Mouse (Mus musculus): Measurements from ENCODE around the gene Slc6a5. TPM values are rescaled to one million over a fixed set of nuclear protein-coding genes. Genes with fewer than 3 reads are reported as not detected.
A peak's percentile ranks its signal among the peaks of the same experiment; 100 is the strongest.

Slc6a5 gene
- polyA plus RNA-seq (2016; fragmentation: Nextera tagmentation; extraction: Ambion mirVana): not detected in 2 replicates

DNA sequence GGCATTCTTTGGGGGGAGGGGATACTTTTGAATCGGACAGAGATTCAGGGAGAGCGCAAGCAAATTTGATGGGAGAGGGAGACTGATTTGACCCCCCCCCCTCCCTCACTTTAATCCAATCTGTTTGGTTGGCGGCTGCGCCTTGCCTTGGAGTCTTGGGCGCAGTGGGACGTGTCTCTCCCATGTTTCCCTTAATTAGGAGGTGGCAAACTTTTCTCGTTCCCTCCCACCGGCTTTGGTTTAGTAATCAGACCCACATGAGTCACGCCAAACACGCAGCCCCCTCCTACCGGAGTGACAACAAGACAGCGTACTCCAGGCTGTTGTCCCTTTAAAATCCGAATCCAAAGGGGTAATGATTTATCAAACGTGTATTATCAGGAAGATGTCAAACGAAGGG is at the start of gene Slc6a5:
Gene Slc6a5, plus strand, starts transcription at position 297 of the 400 bp plus-strand sequence.
- peaks cover 100% of the 10 kb centered on the region for H3K27me3 ChIP-seq
- H3K4me3 ChIP-seq (replicated peaks): no peak within 1 kb of the TSS
- WGBS: 2% methylated on average over 15 of the region's 15 CpGs
- ATAC-seq (ENCODE audit: insufficient number of reproducible peaks, insufficient read depth, low FRiP score, low TSS enrichment, low read depth): no peak
- no peak within 1 kb of the TSS for H3K4me2 ChIP-seq
- no peak within 1 kb of the TSS for H3K27ac ChIP-seq
- H3K9me3 ChIP-seq: no peaks in the 10 kb centered on the region
- no peaks in the 10 kb centered on the region for H3K36me3 ChIP-seq
- peaks cover 6% of the 10 kb centered on the region; the same call in 1 of the 2 replicates for H3K4me1 ChIP-seq (replicated peaks)
- no peak within 1 kb of the TSS for H3K9ac ChIP-seq (replicated peaks)

DNA sequence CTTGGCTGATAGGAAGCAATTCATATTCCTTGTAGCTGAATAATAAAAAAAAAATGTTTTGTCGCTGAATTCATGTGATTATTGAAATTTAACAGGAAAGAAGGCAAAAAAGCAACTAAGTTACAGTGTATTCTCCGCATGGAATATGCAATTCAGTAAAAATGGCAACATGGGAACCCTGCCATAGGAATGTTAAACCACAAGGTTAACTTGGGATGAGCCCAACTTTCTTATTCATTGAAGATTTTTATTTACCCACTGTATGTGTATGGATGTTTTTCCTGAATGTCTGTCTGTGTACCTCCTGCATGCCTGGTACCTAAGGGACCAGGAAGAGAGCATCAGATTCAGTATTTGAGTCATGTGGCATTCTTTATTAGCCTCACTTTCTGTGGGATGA is 48.8 kb upstream of the Slc6a5 start:
- Histone ChIP-seq H3K9ac (replicated peaks) (no peak overlapping the region), H3K9me3 (no peaks in the 10 kb centered on the region), H3K4me3 (replicated peaks) (no peak overlapping the region), H3K36me3 (peaks cover 27% of the 10 kb centered on the region), H3K27me3 (no peaks in the 10 kb centered on the region), H3K4me1 (replicated peaks) (no peaks in the 10 kb centered on the region), H3K27ac (no peak overlapping the region), H3K4me2 (no peak overlapping the region)
- ATAC-seq (ENCODE audit: insufficient number of reproducible peaks, insufficient read depth, low FRiP score, low TSS enrichment, low read depth): no peak
- 91% methylated on average over 2 of the region's 2 CpGs for WGBS

DNA sequence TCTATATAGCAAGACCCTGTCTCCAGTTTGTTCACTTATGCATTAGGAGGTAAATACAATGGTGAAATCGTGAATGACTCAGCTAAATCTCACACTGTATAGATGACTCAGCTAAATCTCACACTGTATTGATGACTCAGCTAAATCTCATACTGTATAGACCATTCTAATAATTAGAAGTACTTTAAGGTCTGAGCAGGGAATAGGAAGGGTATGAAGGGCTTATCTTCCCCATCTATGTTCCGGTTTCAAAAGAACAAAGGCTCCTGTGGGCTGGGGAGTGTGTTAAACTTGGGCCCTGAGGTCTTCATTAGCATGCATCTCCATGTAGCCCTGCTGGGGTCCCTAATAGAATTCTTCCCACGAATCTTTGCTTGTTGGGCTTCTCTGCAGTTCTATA is 46.2 kb upstream of the Slc6a5 start:
- Histone ChIP-seq H3K27ac (no peak overlapping the region), H3K4me3 (replicated peaks) (no peak overlapping the region), H3K27me3 (no peaks in the 10 kb centered on the region), H3K36me3 (peaks cover 9% of the 10 kb centered on the region; the same call in 1 of the 2 replicates), H3K4me2 (no peak overlapping the region), H3K9ac (replicated peaks) (no peak overlapping the region), H3K9me3 (no peaks in the 10 kb centered on the region), H3K4me1 (replicated peaks) (no peaks in the 10 kb centered on the region)
- 68% methylated on average over 3 of the region's 3 CpGs for WGBS
- no peak for ATAC-seq (ENCODE audit: insufficient number of reproducible peaks, insufficient read depth, low FRiP score, low TSS enrichment, low read depth)

DNA sequence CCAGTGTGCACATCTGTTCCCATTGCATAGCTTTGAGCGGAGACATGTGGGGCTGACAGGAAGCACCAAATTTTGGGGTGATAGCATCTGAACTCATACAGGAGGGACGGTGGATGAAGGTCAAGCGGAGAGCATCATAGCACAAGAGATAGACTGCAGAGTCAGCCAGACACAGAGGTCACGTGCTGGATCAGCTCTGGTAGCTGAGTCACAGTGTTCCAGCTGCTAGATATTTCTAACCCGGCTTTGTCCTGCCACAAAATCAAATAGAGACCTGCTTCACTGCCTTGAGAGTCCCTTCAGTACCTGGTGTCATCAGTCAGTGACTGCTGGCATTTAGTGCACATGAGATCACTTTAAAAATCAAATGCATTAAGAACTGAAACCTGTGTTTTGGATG is 40.3 kb upstream of the Slc6a5 start:
- Histone ChIP-seq H3K36me3 (no peaks in the 10 kb centered on the region), H3K4me2 (no peak overlapping the region), H3K9ac (replicated peaks) (no peak overlapping the region), H3K4me1 (replicated peaks) (no peaks in the 10 kb centered on the region), H3K27ac (no peak overlapping the region), H3K9me3 (no peaks in the 10 kb centered on the region), H3K4me3 (replicated peaks) (no peak overlapping the region), H3K27me3 (no peaks in the 10 kb centered on the region; the same call in 1 of the 2 replicates)
- no peak for ATAC-seq (ENCODE audit: insufficient number of reproducible peaks, insufficient read depth, low FRiP score, low TSS enrichment, low read depth)
- WGBS: 79% methylated on average over 5 of the region's 5 CpGs

DNA sequence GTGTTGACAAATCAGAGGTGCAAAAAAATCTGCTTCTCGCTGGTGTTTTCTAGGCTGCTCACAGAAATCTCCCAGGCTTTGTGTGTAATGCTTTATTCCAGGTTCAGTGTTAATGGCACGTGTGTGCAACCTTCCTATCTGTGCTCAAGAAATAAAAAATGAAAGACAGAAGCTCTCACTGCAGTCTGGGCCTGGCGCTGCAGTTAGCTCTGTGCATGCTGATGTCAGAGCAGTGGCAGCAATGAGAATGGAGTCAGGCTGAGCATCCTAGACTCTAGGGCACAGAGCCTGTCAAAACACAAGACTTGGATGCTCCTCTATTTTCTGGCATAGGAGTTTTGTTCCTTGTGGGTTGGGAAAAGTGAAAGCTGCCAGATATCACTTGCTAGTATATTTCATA is 39.7 kb upstream of the Slc6a5 start:
- Histone ChIP-seq H3K4me1 (replicated peaks) (no peaks in the 10 kb centered on the region), H3K27me3 (no peaks in the 10 kb centered on the region; the same call in 1 of the 2 replicates), H3K4me3 (replicated peaks) (no peak overlapping the region), H3K9me3 (no peaks in the 10 kb centered on the region), H3K4me2 (no peak overlapping the region), H3K27ac (no peak overlapping the region), H3K9ac (replicated peaks) (no peak overlapping the region), H3K36me3 (no peaks in the 10 kb centered on the region)
- 73% methylated on average over 3 of the region's 3 CpGs for WGBS
- no peak for ATAC-seq (ENCODE audit: insufficient number of reproducible peaks, insufficient read depth, low FRiP score, low TSS enrichment, low read depth)

DNA sequence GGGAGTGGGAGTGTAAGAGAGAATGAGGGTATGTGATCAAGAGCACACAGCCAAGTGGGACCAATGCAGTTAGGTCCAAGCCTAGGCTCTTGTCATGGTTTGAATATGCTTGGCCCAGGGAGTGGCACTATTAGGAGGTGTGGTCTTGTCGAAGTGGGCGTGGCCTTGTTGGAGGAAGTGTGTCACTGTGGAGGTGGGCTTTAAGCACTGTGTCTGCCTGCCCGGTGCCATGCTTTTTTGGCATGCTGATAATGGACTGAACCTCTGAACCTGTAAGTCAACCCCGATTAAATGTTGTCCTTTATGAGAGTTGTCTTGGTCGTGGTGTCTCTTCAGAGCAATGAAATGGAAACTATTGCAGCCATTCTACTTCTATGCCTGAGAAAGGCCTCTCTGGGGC is 32.6 kb upstream of the Slc6a5 start:
- no peak overlapping the region for H3K9ac ChIP-seq (replicated peaks)
- WGBS: 83% methylated on average over 5 of the region's 5 CpGs

DNA sequence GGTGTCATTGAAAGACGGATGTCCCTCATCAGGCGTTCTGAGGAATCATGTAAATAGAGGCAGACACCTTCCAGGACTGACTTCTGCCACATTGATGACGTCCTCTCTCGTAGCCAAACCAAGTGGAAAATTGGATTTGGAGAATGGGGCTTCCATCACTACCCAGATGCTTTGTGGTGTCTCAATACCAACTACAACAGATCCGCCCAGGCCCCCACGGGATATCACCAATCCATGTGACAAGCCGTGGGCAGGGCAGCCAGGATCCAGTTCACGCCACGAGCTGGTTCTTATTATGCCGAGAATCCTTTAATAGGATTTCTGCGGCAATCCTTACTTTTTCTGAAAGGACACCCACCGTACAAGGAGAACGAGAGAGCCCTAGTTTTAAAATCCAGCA is 30.9 kb upstream of the Slc6a5 start:
- no peak for ATAC-seq (ENCODE audit: insufficient number of reproducible peaks, insufficient read depth, low FRiP score, low TSS enrichment, low read depth)
- WGBS: 81% methylated on average over 13 of the region's 13 CpGs

More for the DNA sequence above, 32.6 kb upstream of the Slc6a5 start:
- no peaks in the 10 kb centered on the region; the same call in none of the 2 replicates for H3K27me3 ChIP-seq
- no peak overlapping the region for H3K27ac ChIP-seq
- no peaks in the 10 kb centered on the region for H3K9me3 ChIP-seq
- H3K4me3 ChIP-seq (replicated peaks): no peak overlapping the region
- ATAC-seq (ENCODE audit: insufficient number of reproducible peaks, insufficient read depth, low FRiP score, low TSS enrichment, low read depth): no peak
- peaks cover 3% of the 10 kb centered on the region for H3K4me1 ChIP-seq (replicated peaks)
- no peak overlapping the region for H3K4me2 ChIP-seq
- no peaks in the 10 kb centered on the region for H3K36me3 ChIP-seq

DNA sequence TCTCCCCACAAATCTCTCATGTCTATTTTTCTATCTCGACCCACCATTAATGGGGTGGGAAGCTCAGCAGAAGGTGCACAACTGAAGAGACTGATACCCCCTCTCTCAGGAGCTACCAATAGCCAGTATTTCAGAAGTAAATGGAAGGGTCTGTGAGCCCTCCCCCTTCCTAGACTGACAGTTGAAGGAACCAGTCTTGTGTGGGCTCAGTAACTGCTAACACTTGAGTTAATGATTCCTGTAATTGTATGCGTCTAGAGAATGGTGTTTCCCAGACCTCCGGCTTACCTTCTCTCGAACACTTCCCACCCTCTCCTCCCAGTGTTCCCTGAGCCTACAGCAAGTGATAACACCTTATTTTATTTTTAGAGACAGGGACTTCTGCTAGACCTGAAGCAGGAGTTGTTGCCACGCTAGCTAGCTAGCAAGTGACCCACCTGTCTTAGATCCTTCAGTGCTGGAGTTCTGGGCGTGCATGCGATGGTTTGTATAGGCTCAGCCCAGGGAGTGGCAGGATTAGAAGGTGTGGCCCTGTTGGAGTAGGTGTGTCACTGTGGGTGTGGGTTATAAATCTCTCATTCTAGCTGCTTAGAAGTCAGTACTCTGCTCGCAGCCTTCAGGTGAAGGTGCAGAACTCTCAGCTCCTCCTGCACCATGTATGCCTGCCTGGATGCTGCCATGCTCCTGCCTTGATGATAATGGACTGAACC is 29.8 kb upstream of the Slc6a5 start:
- 72% methylated on average over 8 of the region's 8 CpGs for WGBS
- H3K9ac ChIP-seq (replicated peaks): no peak overlapping the region
- no peaks in the 10 kb centered on the region for H3K36me3 ChIP-seq
- ATAC-seq (ENCODE audit: insufficient number of reproducible peaks, insufficient read depth, low FRiP score, low TSS enrichment, low read depth): no peak
- no peak overlapping the region for H3K4me2 ChIP-seq
- H3K27ac ChIP-seq: no peak overlapping the region
- H3K9me3 ChIP-seq: no peaks in the 10 kb centered on the region
- no peak overlapping the region for H3K4me3 ChIP-seq (replicated peaks)
- no peaks in the 10 kb centered on the region; the same call in 1 of the 2 replicates for H3K27me3 ChIP-seq
- peaks cover 13% of the 10 kb centered on the region for H3K4me1 ChIP-seq (replicated peaks)

More for the DNA sequence above, 30.9 kb upstream of the Slc6a5 start:
- Histone ChIP-seq H3K4me3 (replicated peaks) (no peak overlapping the region), H3K4me2 (no peak overlapping the region), H3K36me3 (no peaks in the 10 kb centered on the region), H3K27me3 (no peaks in the 10 kb centered on the region; the same call in 1 of the 2 replicates), H3K9ac (replicated peaks) (no peak overlapping the region), H3K27ac (no peak overlapping the region), H3K4me1 (replicated peaks) (peaks cover 13% of the 10 kb centered on the region), H3K9me3 (no peaks in the 10 kb centered on the region)

DNA sequence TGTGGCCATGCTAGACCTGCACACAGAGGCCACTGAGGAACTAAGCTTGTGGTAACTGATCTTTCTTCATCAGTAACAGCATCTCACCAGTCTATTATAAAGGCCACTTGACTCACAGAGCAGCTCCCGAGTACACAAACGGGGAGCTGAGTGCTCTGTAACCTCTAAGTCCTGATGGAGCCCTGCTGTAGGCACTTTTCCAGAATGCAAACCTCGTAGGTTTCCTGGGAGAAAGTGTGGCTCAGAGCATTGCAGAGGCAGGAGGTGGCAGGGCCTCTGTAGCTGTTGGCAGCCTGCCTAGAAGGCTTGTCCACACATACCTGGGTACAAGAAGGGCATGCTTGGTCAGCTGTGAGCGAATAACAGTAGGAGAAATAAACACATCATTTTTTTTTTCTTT is 27.7 kb upstream of the Slc6a5 start:
- Histone ChIP-seq H3K27me3 (no peaks in the 10 kb centered on the region; the same call in 1 of the 2 replicates), H3K27ac (peak overlapping the region; percentile 62; the same call in 1 of the 2 replicates), H3K4me2 (peak overlapping the region; percentile 26; the same call in 1 of the 2 replicates), H3K9me3 (no peaks in the 10 kb centered on the region), H3K36me3 (no peaks in the 10 kb centered on the region), H3K9ac (replicated peaks) (no peak overlapping the region), H3K4me1 (replicated peaks) (peaks cover 13% of the 10 kb centered on the region), H3K4me3 (replicated peaks) (no peak overlapping the region)
- 28% methylated on average over 4 of the region's 4 CpGs for WGBS
- ATAC-seq (ENCODE audit: insufficient number of reproducible peaks, insufficient read depth, low FRiP score, low TSS enrichment, low read depth): no peak

DNA sequence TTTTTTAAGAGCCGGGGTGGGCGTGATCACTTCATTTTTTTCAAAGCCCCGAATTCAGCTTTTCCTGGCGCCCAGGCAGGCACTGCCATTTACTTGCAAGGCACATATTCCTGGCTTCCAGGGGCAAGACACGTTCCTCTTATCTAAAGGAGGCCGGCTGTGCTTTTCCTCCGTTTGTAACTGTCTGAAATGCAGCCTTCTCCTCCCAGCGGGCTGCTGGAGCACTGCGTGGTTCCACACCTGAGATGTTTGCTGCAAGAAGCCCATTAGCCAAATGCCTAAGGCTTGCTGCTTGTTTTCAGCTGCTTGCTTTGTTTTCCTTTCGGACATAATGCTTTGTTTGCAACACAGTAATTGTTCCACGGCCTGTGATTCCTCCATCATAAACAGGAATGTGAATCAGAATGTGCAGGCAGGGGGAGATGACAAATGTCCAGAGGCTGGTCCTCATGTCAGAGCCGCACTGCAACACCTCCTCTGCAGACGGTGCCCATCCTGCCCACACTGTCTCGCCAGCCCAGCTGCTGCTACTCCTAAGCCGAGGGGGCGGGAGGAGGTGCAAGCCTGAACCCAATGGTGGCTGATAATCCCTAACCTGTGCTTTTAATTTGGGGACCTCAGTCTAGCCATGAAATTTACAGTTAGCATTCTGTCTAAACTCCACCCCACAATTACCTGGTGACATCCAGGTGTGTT is 27.1 kb upstream of the Slc6a5 start:
- Histone ChIP-seq H3K4me1 (replicated peaks) (peaks cover 13% of the 10 kb centered on the region), H3K27me3 (no peaks in the 10 kb centered on the region; the same call in 1 of the 2 replicates), H3K27ac (no peak overlapping the region), H3K9ac (replicated peaks) (no peak overlapping the region), H3K4me2 (peak overlapping the region; percentile 26), H3K36me3 (no peaks in the 10 kb centered on the region), H3K9me3 (no peaks in the 10 kb centered on the region), H3K4me3 (replicated peaks) (no peak overlapping the region)
- WGBS: 21% methylated on average over 16 of the region's 16 CpGs
- no peak for ATAC-seq (ENCODE audit: insufficient number of reproducible peaks, insufficient read depth, low FRiP score, low TSS enrichment, low read depth)

DNA sequence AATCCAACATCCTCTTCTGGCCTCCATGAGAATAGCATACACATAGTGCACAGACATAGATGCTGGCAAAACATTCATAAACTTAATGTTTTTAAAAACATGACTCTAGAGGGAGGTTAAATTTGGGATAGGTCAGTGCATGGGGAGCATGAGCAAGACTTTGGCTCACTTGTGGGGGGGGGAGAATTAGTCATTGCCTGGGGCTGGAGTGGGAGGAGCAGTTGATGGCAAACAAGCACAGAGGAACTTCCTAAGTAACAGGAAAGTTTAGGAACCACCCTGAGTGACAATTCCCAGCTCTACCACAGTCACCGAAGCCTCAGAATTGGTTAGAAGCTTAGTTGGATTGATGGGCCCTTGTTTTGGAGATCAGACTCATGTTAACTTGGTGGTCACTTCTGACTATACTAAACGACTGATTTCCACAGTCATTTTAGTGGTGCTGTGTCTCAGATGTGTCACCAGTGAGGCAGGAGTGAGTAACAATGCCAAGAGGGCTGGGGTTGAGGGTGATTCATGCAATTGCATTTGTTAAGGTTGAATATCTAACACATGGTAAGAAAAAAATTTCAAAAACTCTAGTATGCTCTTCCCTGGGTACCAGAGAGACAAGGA is 22.1 kb upstream of the Slc6a5 start:
- no peak for ATAC-seq (ENCODE audit: insufficient number of reproducible peaks, insufficient read depth, low FRiP score, low TSS enrichment, low read depth)
- H3K4me1 ChIP-seq (replicated peaks): peaks cover 3% of the 10 kb centered on the region
- H3K27ac ChIP-seq: no peak overlapping the region
- H3K4me2 ChIP-seq: no peak overlapping the region
- H3K27me3 ChIP-seq: no peaks in the 10 kb centered on the region
- WGBS: 72% methylated on average over 2 of the region's 2 CpGs
- H3K9me3 ChIP-seq: no peaks in the 10 kb centered on the region
- no peak overlapping the region for H3K4me3 ChIP-seq (replicated peaks)
- H3K9ac ChIP-seq (replicated peaks): no peak overlapping the region
- H3K36me3 ChIP-seq: no peaks in the 10 kb centered on the region
